Mouse (Mus musculus) kidney, adult 2 months (tissue): ENCODE measurements around the gene Efhb. TPM values are rescaled to one million over a fixed set of nuclear protein-coding genes. Genes with fewer than 3 reads are reported as not detected.

Source experiments
- DNase-seq: peaks from one replicate; pipeline ENCODE4 v3.0.0; 2021
- H3K27ac ChIP-seq: fragments of 200-500 bp; 2 replicates; pipeline ENCODE4 v1.5.1; 2012; ENCODE audit warnings: low read depth, low read length, control low read depth, inconsistent platforms; ENCODE audit not compliant: insufficient read depth
- H3K27me3 ChIP-seq: fragments of 200-500 bp; replicated peaks from 2 replicates; pipeline ENCODE4 v1.6.1; 2012; ENCODE audit warnings: mild to moderate bottlenecking, moderate library complexity, low read length, inconsistent platforms; ENCODE audit not compliant: control insufficient read depth, insufficient read depth
- H3K36me3 ChIP-seq: fragments of 200-500 bp; 2 replicates; pipeline ENCODE4 v1.6.1; 2012; ENCODE audit warnings: mild to moderate bottlenecking, moderate library complexity, low read length, inconsistent platforms; ENCODE audit not compliant: control insufficient read depth, insufficient read depth
- H3K4me1 ChIP-seq: fragments of 200-500 bp; 2 replicates; pipeline ENCODE4 v1.6.1; 2011; ENCODE audit warnings: low read length; ENCODE audit not compliant: control insufficient read depth, insufficient read depth
- H3K4me3 ChIP-seq: fragments of 200-500 bp; 2 replicates; pipeline ENCODE4 v1.5.1; 2011; ENCODE audit warnings: mild to moderate bottlenecking, low read depth, low read length, control low read depth; ENCODE audit not compliant: insufficient read depth
- CTCF ChIP-seq: fragments of 200-500 bp; conservative IDR thresholded peaks from 2 replicates; pipeline ENCODE4 v1.5.1; 2011; ENCODE audit warnings: low read depth, mild to moderate bottlenecking, control low read depth, low read length, moderate library complexity, mixed read lengths; ENCODE audit not compliant: insufficient read depth, insufficient read length
- POLR2A ChIP-seq: fragments of 200-500 bp; IDR thresholded peaks from one replicate; pipeline ENCODE4 v1.6.1; 2011; ENCODE audit warnings: low read depth, low read length, control low read depth
- WGBS: fragments of 180-500 bp; shearing (Covaris S2); methylation state at CpG from one replicate; pipeline ENCODE4 v1.1.7; 2018; 5-methylcytosine and 5-hydroxymethylcytosine counted together
- polyA plus RNA-seq: library from polyadenylated mRNA; depleted of rRNA; stranded (reverse); fragments of >200 nt; gene quantifications from 2 replicates; pipeline ENCODE4 v1.2.3, GENCODE M21; 2012; rRNA removed

The Efhb gene
- polyA plus RNA-seq, 1 experiment = 0.03 TPM

GRCm38 (mm10) chr17:53456152-53456551, 7.0 kb downstream of the Efhb start:
- no peak overlapping the region for H3K4me3 ChIP-seq
- 67% methylated on average over 2 of the region's 2 CpGs for WGBS

GRCm38 (mm10) chr17:53402689-53403306, 60.3 kb downstream of the Efhb start:
- WGBS = 51% methylated on average over 10 of the region's 10 CpGs
- no peaks in the 10 kb centered on the region for H3K27me3 ChIP-seq
- no peaks in the 10 kb centered on the region for H3K36me3 ChIP-seq
- no peak for TF ChIP-seq POLR2A
- peak; percentile 61 for TF ChIP-seq CTCF
- peak; percentile 28 for DNase-seq
- no peak overlapping the region for H3K4me3 ChIP-seq
- H3K27ac ChIP-seq = no peak overlapping the region
- H3K4me1 ChIP-seq = no peaks in the 10 kb centered on the region

More at GRCm38 (mm10) chr17:53456152-53456551, 7.0 kb downstream of the Efhb start:
- H3K27ac ChIP-seq = no peak overlapping the region
- no peaks in the 10 kb centered on the region for H3K4me1 ChIP-seq
- no peak for TF ChIP-seq POLR2A
- TF ChIP-seq CTCF = no peak
- no peaks in the 10 kb centered on the region for H3K27me3 ChIP-seq
- DNase-seq = no peak
- no peaks in the 10 kb centered on the region for H3K36me3 ChIP-seq

GRCm38 (mm10) chr17:53393201-53393600, 69.9 kb downstream of the Efhb start:
- TF ChIP-seq CTCF = no peak
- TF ChIP-seq POLR2A = no peak
- Histone ChIP-seq H3K27ac (no peak overlapping the region), H3K27me3 (no peaks in the 10 kb centered on the region), H3K4me3 (no peak overlapping the region), H3K36me3 (no peaks in the 10 kb centered on the region), H3K4me1 (no peaks in the 10 kb centered on the region)
- DNase-seq = no peak
- WGBS = 86% methylated on average over 2 of the region's 2 CpGs

- H3K4me1 ChIP-seq = no peaks in the 10 kb centered on the region
- 40% methylated on average over 4 of the region's 4 CpGs for WGBS
- no peaks in the 10 kb centered on the region for H3K27me3 ChIP-seq
- no peaks in the 10 kb centered on the region for H3K36me3 ChIP-seq
- no peak overlapping the region for H3K27ac ChIP-seq
- H3K4me3 ChIP-seq = no peak overlapping the region
- TF ChIP-seq CTCF (no peak), POLR2A (no peak)
- peak; percentile 26 for DNase-seq
These were observed 73.6 kb downstream of the Efhb start for GRCm38 (mm10) chr17:53389507-53389906.

GRCm38 (mm10) chr17:53387581-53388473, 75.3 kb downstream of the Efhb start:
- Histone ChIP-seq H3K36me3 (no peaks in the 10 kb centered on the region), H3K27me3 (no peaks in the 10 kb centered on the region), H3K4me3 (no peak overlapping the region), H3K4me1 (no peaks in the 10 kb centered on the region), H3K27ac (no peak overlapping the region)
- 39% methylated on average over 6 of the region's 6 CpGs for WGBS
- TF ChIP-seq CTCF (0 out of 2 replicates have a peak, but pooled peaks have one; percentile 11), POLR2A (no peak)
- DNase-seq = peak; percentile 7

- TF ChIP-seq CTCF (no peak), POLR2A (no peak)
- DNase-seq = no peak
- no peaks in the 10 kb centered on the region for H3K27me3 ChIP-seq
- H3K27ac ChIP-seq = no peak overlapping the region
- 54% methylated on average over 6 of the region's 6 CpGs for WGBS
- H3K4me1 ChIP-seq = no peaks in the 10 kb centered on the region
- H3K36me3 ChIP-seq = no peaks in the 10 kb centered on the region
- no peak overlapping the region for H3K4me3 ChIP-seq
These were observed 76.3 kb downstream of the Efhb start for GRCm38 (mm10) chr17:53386863-53387262.

- Histone ChIP-seq H3K36me3 (no peaks in the 10 kb centered on the region), H3K4me1 (no peaks in the 10 kb centered on the region), H3K27me3 (no peaks in the 10 kb centered on the region), H3K4me3 (no peak overlapping the region), H3K27ac (no peak overlapping the region)
- WGBS = 86% methylated on average over 6 of the region's 6 CpGs
- DNase-seq = no peak
- TF ChIP-seq CTCF (no peak), POLR2A (no peak)
These were observed 99.0 kb downstream of the Efhb start for GRCm38 (mm10) chr17:53364111-53364510.

Other genes starting within 250 kb of the Efhb start
- 10.2 and 14.2 TPM in 2 replicates for gene Rab5a, start 15.9 kb upstream of the Efhb start, polyA plus RNA-seq
- gene Pp2d1, start 76.1 kb upstream of the Efhb start, polyA plus RNA-seq = not detected in 2 replicates
- gene Kat2b, start 103.5 kb upstream of the Efhb start, polyA plus RNA-seq = 9.9 and 15.5 TPM in 2 replicates
- gene Sgo1, start 226.0 kb upstream of the Efhb start, polyA plus RNA-seq = 0.03 and 0.07 TPM in 2 replicates